18 mouse cellular contexts compared by ENCODE assay signal in genomic region chrX:23027622-23028021, GRCm38 (mm10).
A peak's percentile ranks its signal among the peaks of the same experiment; 100 is the strongest.
DNase-seq lines count a peak whose midpoint lies in the region; ATAC-seq and TF ChIP-seq lines count a peak whose summit lies in the region.
"Had no signal": no experiment of that assay in that cellular context is flagged by ENCODE, and none has a peak within 500 bp of the region (broad histone marks: within the 10 kb centered on the region; RNA-seq: fewer than 3 reads in every experiment).

No protein-coding gene starts in this region.

- WGBS in hindbrain, postnatal 0 days = 55% methylated on average over 3 of the region's 3 CpGs
- WGBS in hindbrain, embryonic 10.5 days = 82% methylated on average over 3 of the region's 3 CpGs
- WGBS in forebrain, embryonic 16.5 days = 40% methylated on average over 3 of the region's 3 CpGs
- WGBS in liver, embryonic 12.5 days (ENCODE audit: insufficient replicate concordance) = 53% methylated on average over 3 of the region's 3 CpGs

- H3K9ac ChIP-seq in hindbrain, postnatal 0 days (replicated peaks; ENCODE audit: low read length) = no peak overlapping the region
- H3K9ac ChIP-seq in forebrain, embryonic 16.5 days (replicated peaks; ENCODE audit: low read depth, low read length) = no peak overlapping the region
- no peak overlapping the region for H3K9ac ChIP-seq in liver, embryonic 12.5 days
- H3K9ac ChIP-seq: heart, embryonic 13.5 days; midbrain, embryonic 12.5 days; stomach, embryonic 15.5 days had no signal

- DNase-seq in cerebellum, postnatal 14 days = peak; percentile 20 to 32
- DNase-seq in cerebellum, adult 11 months = no peak
- peak; percentile 57 for DNase-seq in hindbrain, postnatal 0 days (ENCODE audit: low spot score)
- no peak for DNase-seq in hindbrain, embryonic 10.5 days (ENCODE audit: low spot score)
- DNase-seq in Muller cell, postnatal 12 days (ENCODE audit: inconsistent ontology term) = peak; percentile 68
- no peak for DNase-seq in kidney, adult 18-20 months
- DNase-seq: gastrocnemius, postnatal 36 days; kidney, postnatal 14 days; liver; lung, adult 2 months; spleen, adult 18-20 months had no signal

- no peak overlapping the region for H3K27ac ChIP-seq in hindbrain, postnatal 0 days
- H3K27ac ChIP-seq in hindbrain, embryonic 10.5 days = no peak overlapping the region
- no peak overlapping the region for H3K27ac ChIP-seq in forebrain, embryonic 16.5 days (ENCODE audit: low read length)
- no peak overlapping the region for H3K27ac ChIP-seq in liver, embryonic 12.5 days
- H3K27ac ChIP-seq: heart, embryonic 13.5 days; macrophage; midbrain, embryonic 12.5 days; stomach, embryonic 15.5 days had no signal

- H3K27me3 ChIP-seq in hindbrain, postnatal 0 days (ENCODE audit: insufficient read depth, low read length) = no peaks in the 10 kb centered on the region
- H3K27me3 ChIP-seq in hindbrain, embryonic 10.5 days (ENCODE audit: insufficient read depth, poor library complexity, severe bottlenecking) = no peaks in the 10 kb centered on the region
- H3K27me3 ChIP-seq in forebrain, embryonic 16.5 days (replicated peaks; ENCODE audit: control insufficient read depth, insufficient read depth, low read length) = no peaks in the 10 kb centered on the region
- no peaks in the 10 kb centered on the region for H3K27me3 ChIP-seq in liver, embryonic 12.5 days (replicated peaks)
- H3K27me3 ChIP-seq: heart, embryonic 13.5 days; midbrain, embryonic 12.5 days; stomach, embryonic 15.5 days had no signal

- ATAC-seq in hindbrain, postnatal 0 days = no peak
- ATAC-seq in forebrain, embryonic 16.5 days = peak; percentile 85
- no peak for ATAC-seq in liver, embryonic 12.5 days
- ATAC-seq: intestine, embryonic 16.5 days had no signal

- no peaks in the 10 kb centered on the region for H3K9me3 ChIP-seq in hindbrain, postnatal 0 days (ENCODE audit: low read length)
- H3K9me3 ChIP-seq in hindbrain, embryonic 10.5 days = no peaks in the 10 kb centered on the region
- H3K9me3 ChIP-seq in forebrain, embryonic 16.5 days (ENCODE audit: control insufficient read depth, low read length) = no peaks in the 10 kb centered on the region
- H3K9me3 ChIP-seq in liver, embryonic 12.5 days (replicated peaks) = no peaks in the 10 kb centered on the region
- H3K9me3 ChIP-seq: heart, embryonic 13.5 days; midbrain, embryonic 12.5 days; stomach, embryonic 15.5 days had no signal

- no peaks in the 10 kb centered on the region for H3K36me3 ChIP-seq in hindbrain, postnatal 0 days (ENCODE audit: insufficient read depth, low read length)
- H3K36me3 ChIP-seq in hindbrain, embryonic 10.5 days = no peaks in the 10 kb centered on the region
- H3K36me3 ChIP-seq in forebrain, embryonic 16.5 days (ENCODE audit: control insufficient read depth, insufficient read depth) = no peaks in the 10 kb centered on the region
- H3K36me3 ChIP-seq in liver, embryonic 12.5 days = no peaks in the 10 kb centered on the region
- H3K36me3 ChIP-seq: heart, embryonic 13.5 days; midbrain, embryonic 12.5 days; stomach, embryonic 15.5 days had no signal

- H3K4me2 ChIP-seq in hindbrain, postnatal 0 days (ENCODE audit: low read depth, low read length) = no peak overlapping the region
- no peak overlapping the region for H3K4me2 ChIP-seq in forebrain, embryonic 16.5 days (ENCODE audit: low read length)
- H3K4me2 ChIP-seq in liver, embryonic 12.5 days = no peak overlapping the region
- H3K4me2 ChIP-seq: heart, embryonic 13.5 days; midbrain, embryonic 12.5 days; stomach, embryonic 15.5 days had no signal

- no peak overlapping the region for H3K4me3 ChIP-seq in hindbrain, postnatal 0 days (ENCODE audit: low read length)
- H3K4me3 ChIP-seq in hindbrain, embryonic 10.5 days = no peak overlapping the region
- no peak overlapping the region for H3K4me3 ChIP-seq in forebrain, embryonic 16.5 days (replicated peaks; ENCODE audit: low read length)
- H3K4me3 ChIP-seq in liver, embryonic 12.5 days = no peak overlapping the region
- H3K4me3 ChIP-seq: heart, embryonic 13.5 days; midbrain, embryonic 12.5 days; stomach, embryonic 15.5 days had no signal

- no peak for TF ChIP-seq CTCF in hindbrain, postnatal 0 days (IDR thresholded peaks at IDR 0.05; ENCODE audit: low read depth)

- no peaks in the 10 kb centered on the region for H3K4me1 ChIP-seq in hindbrain, postnatal 0 days (ENCODE audit: insufficient read depth, low read length)
- H3K4me1 ChIP-seq in hindbrain, embryonic 10.5 days (replicated peaks) = no peaks in the 10 kb centered on the region
- no peaks in the 10 kb centered on the region for H3K4me1 ChIP-seq in forebrain, embryonic 16.5 days (replicated peaks; ENCODE audit: control insufficient read depth, insufficient read depth, low read length)
- H3K4me1 ChIP-seq in liver, embryonic 12.5 days = no peaks in the 10 kb centered on the region
- H3K4me1 ChIP-seq: heart, embryonic 13.5 days; midbrain, embryonic 12.5 days; stomach, embryonic 15.5 days had no signal

Comparison
In these comparisons a context has a peak if more than half of its experiments do, and no peak if none do; other contexts are left out.
1. DNase-seq: peak in cerebellum, postnatal 14 days (2 of 2), hindbrain, postnatal 0 days (single experiment) and Muller cell, postnatal 12 days (single experiment); none in cerebellum, adult 11 months (single experiment), hindbrain, embryonic 10.5 days (single experiment) and kidney, adult 18-20 months (single experiment).